Mouse (Mus musculus) embryonic facial prominence, embryonic 12.5 days (tissue): ENCODE results near the gene Arhgef10l. TPM values are rescaled to one million over a fixed set of nuclear protein-coding genes. Genes with fewer than 3 reads are reported as not detected.

Experiments
- ATAC-seq: fragments of 200-750 bp; cut with Nextera tagmentation; 2 replicates; pipeline ENCODE4 v1.8.0; 2017; ENCODE audit not compliant: insufficient number of reproducible peaks, insufficient read depth, low FRiP score, low TSS enrichment
- H3K27ac ChIP-seq: fragments of 300-500 bp; sonication (generic); 2 replicates; pipeline ENCODE4 v1.5.1; 2016; ENCODE audit warnings: mild to moderate bottlenecking
- H3K27me3 ChIP-seq: fragments of 300-500 bp; sonication (generic); 2 replicates; pipeline ENCODE4 v1.6.1; 2016; ENCODE audit warnings: mild to moderate bottlenecking, moderate library complexity
- H3K36me3 ChIP-seq: fragments of 300-500 bp; sonication (generic); 2 replicates; pipeline ENCODE4 v1.6.1; 2016; ENCODE audit warnings: mild to moderate bottlenecking
- H3K4me1 ChIP-seq: fragments of 300-500 bp; sonication (generic); 2 replicates; pipeline ENCODE4 v1.6.1; 2016
- H3K4me2 ChIP-seq: fragments of 300-500 bp; sonication (generic); replicated peaks from 2 replicates; pipeline ENCODE4 v1.6.1; 2016; ENCODE audit warnings: mild to moderate bottlenecking, moderate library complexity
- H3K4me3 ChIP-seq: fragments of 300-500 bp; sonication (generic); 2 replicates; pipeline ENCODE4 v1.5.1; 2016; ENCODE audit warnings: mild to moderate bottlenecking
- H3K9ac ChIP-seq: fragments of 300-500 bp; sonication (generic); 2 replicates; pipeline ENCODE4 v1.6.1; 2016; ENCODE audit warnings: mild to moderate bottlenecking, moderate library complexity
- H3K9me3 ChIP-seq: fragments of 300-500 bp; sonication (generic); 2 replicates; pipeline ENCODE4 v1.6.1; 2016; ENCODE audit warnings: mild to moderate bottlenecking, moderate library complexity
- WGBS: fragments of 180-500 bp; shearing (Covaris S2); methylation state at CpG from one replicate; pipeline ENCODE4 v1.1.7; 2016; 5-methylcytosine and 5-hydroxymethylcytosine counted together
- polyA plus RNA-seq: library from polyadenylated mRNA; unstranded; fragments of >200 nt; fragmentation: Nextera tagmentation; extraction: Ambion mirVana; gene quantifications from 2 replicates; pipeline ENCODE4 v1.2.1, GENCODE M21; 2016

The Arhgef10l gene
- polyA plus RNA-seq, 1 experiment from 2014 or later = 17.4 TPM

DNA sequence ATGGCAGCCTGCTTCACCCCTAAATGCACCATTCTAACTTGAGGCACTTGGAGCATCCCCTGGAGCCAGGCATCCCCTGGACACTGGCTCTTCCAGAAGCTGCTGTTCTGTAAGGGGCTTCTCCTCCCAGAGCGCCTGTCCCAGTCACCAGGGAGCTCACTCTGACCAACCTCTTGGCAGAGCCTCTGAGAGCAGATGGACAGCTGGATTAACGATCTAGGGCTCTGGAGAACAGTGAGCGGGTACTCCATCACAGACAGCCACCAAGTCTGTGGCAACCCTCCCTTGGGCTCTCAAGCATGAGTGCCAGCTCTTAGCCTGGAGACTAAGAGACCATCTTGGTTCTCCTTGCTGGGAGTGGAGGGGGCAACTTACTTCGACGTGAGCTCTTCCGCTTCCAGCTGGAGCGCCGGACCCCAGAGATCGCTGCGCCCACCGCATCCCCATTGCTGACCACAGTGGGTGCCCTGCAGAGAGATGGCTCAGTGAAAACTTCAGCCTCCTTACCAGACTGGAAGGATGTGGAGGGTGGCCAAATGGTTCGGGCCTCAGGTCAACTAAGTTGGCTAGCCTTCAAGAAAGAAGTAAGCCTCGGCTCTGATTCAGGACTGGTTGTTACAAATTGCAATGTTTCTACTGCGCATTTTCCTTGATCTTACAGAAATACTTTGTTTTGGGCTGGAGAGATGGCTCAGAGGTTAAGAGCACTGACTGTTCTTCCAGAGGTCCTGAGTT is 71.9 kb downstream of the Arhgef10l start:
- H3K4me2 ChIP-seq = no peak overlapping the region
- WGBS = 95% methylated on average over 14 of the region's 14 CpGs
- ATAC-seq = no peak
- no peak overlapping the region for H3K4me3 ChIP-seq
- no peak overlapping the region for H3K9ac ChIP-seq
- H3K27me3 ChIP-seq = no peaks in the 10 kb centered on the region
- H3K9me3 ChIP-seq = peaks cover 11% of the 10 kb centered on the region; the same call in 1 of the 2 replicates
- H3K4me1 ChIP-seq = no peaks in the 10 kb centered on the region
- peaks cover 41% of the 10 kb centered on the region for H3K36me3 ChIP-seq
- H3K27ac ChIP-seq = no peak overlapping the region

GRCm38 (mm10) chr4:140592990-140593770 is 72.6 kb downstream of the Arhgef10l start:
- no peaks in the 10 kb centered on the region for H3K4me1 ChIP-seq
- H3K27ac ChIP-seq = no peak overlapping the region
- no peak overlapping the region for H3K9ac ChIP-seq
- 67% methylated on average over 16 of the region's 16 CpGs for WGBS
- no peaks in the 10 kb centered on the region for H3K27me3 ChIP-seq
- no peak for ATAC-seq
- no peak overlapping the region for H3K4me3 ChIP-seq
- peaks cover 11% of the 10 kb centered on the region; the same call in 1 of the 2 replicates for H3K9me3 ChIP-seq
- H3K36me3 ChIP-seq = peaks cover 39% of the 10 kb centered on the region
- H3K4me2 ChIP-seq = no peak overlapping the region

- WGBS = 22% methylated on average over 11 of the region's 11 CpGs
- Histone ChIP-seq H3K27me3 (no peaks in the 10 kb centered on the region), H3K4me2 (no peak overlapping the region), H3K9me3 (peaks cover 10% of the 10 kb centered on the region; the same call in 1 of the 2 replicates), H3K4me3 (no peak overlapping the region), H3K36me3 (peaks cover 37% of the 10 kb centered on the region), H3K9ac (no peak overlapping the region), H3K27ac (no peak overlapping the region), H3K4me1 (no peaks in the 10 kb centered on the region)
- no peak for ATAC-seq
These were observed 73.5 kb downstream of the Arhgef10l start for GRCm38 (mm10) chr4:140592217-140592759.

GRCm38 (mm10) chr4:140586478-140586877 is 79.3 kb downstream of the Arhgef10l start:
- peaks cover 46% of the 10 kb centered on the region for H3K36me3 ChIP-seq
- WGBS = 78% methylated on average over 5 of the region's 5 CpGs
- no peak overlapping the region for H3K9ac ChIP-seq
- H3K27ac ChIP-seq = no peak overlapping the region
- H3K4me1 ChIP-seq = no peaks in the 10 kb centered on the region
- ATAC-seq = no peak
- no peak overlapping the region for H3K4me2 ChIP-seq
- no peaks in the 10 kb centered on the region for H3K9me3 ChIP-seq
- H3K4me3 ChIP-seq = no peak overlapping the region
- H3K27me3 ChIP-seq = no peaks in the 10 kb centered on the region

GRCm38 (mm10) chr4:140584240-140584639 is 81.6 kb downstream of the Arhgef10l start:
- ATAC-seq = no peak
- Histone ChIP-seq H3K36me3 (peaks cover 59% of the 10 kb centered on the region), H3K27me3 (no peaks in the 10 kb centered on the region), H3K9ac (no peak overlapping the region), H3K27ac (no peak overlapping the region), H3K4me3 (no peak overlapping the region), H3K4me1 (no peaks in the 10 kb centered on the region), H3K9me3 (no peaks in the 10 kb centered on the region), H3K4me2 (no peak overlapping the region)
- WGBS = 57% methylated on average over 5 of the region's 5 CpGs

- no peaks in the 10 kb centered on the region for H3K4me1 ChIP-seq
- H3K4me2 ChIP-seq = no peak overlapping the region
- H3K4me3 ChIP-seq = no peak overlapping the region
- H3K27me3 ChIP-seq = no peaks in the 10 kb centered on the region
- H3K27ac ChIP-seq = no peak overlapping the region
- no peak overlapping the region for H3K9ac ChIP-seq
- ATAC-seq = no peak
- whole genome bisulfite sequencing = 81% methylated on average over 15 of the region's 15 CpGs
- H3K36me3 ChIP-seq = peaks cover 62% of the 10 kb centered on the region
- no peaks in the 10 kb centered on the region for H3K9me3 ChIP-seq
These were observed 83.3 kb downstream of the Arhgef10l start for GRCm38 (mm10) chr4:140582390-140583088.

DNA sequence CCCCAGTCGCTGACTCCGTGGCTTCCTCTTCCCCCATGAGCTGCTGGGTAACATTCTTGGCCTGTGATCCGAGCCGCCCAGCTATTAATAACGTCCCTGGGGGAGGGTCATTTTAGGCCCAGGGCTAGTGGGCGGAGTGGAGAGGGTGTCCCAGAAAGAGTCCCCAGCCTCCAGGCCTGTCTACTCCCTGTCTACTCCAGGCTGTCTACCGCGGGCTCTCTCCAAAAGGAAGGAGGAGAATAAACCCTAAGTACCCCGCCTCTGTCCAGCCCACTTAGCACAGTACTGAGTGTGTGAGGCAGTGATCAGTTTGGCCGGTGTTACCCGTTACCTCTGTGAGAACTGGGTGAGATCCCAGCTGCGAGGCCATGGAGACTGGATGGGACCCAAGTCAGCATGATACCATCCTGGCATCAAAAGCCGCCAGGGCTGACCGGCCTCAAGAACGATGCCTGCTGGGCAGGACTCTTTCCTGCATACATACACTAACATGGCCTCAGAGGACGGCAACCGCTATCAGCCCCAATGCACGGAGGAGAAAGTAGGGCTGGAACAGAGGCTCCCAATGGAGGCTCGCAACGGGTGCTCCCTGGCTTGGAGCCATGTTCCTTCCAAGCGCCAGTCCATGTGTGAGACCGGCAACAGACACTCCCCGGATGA is 84.0 kb downstream of the Arhgef10l start:
- ATAC-seq = no peak
- Histone ChIP-seq H3K4me3 (no peak overlapping the region), H3K9ac (no peak overlapping the region), H3K36me3 (peaks cover 63% of the 10 kb centered on the region), H3K4me2 (no peak overlapping the region), H3K27ac (no peak overlapping the region), H3K4me1 (no peaks in the 10 kb centered on the region), H3K27me3 (no peaks in the 10 kb centered on the region), H3K9me3 (no peaks in the 10 kb centered on the region)
- WGBS = 76% methylated on average over 23 of the region's 23 CpGs

DNA sequence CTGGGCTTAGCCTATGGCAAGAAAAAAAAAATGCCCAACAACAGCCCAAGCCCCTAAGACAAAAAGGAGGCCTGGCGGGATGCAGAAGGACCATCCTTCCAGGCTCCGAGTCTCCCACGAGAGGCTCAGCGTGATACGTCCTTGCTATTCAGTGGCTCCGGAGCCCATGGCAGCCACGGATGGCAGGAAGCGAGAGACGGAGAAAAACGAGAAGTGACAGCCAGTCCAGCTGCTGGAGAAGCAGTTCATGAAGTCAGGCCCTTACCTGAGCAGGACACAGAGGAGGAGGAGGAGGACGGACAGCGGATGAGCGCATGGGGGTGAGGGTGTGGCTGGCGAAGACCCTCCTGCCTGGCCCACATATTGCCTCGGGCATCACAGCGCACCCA is 84.5 kb downstream of the Arhgef10l start:
- peaks cover 64% of the 10 kb centered on the region for H3K36me3 ChIP-seq
- WGBS = 82% methylated on average over 16 of the region's 16 CpGs

DNA sequence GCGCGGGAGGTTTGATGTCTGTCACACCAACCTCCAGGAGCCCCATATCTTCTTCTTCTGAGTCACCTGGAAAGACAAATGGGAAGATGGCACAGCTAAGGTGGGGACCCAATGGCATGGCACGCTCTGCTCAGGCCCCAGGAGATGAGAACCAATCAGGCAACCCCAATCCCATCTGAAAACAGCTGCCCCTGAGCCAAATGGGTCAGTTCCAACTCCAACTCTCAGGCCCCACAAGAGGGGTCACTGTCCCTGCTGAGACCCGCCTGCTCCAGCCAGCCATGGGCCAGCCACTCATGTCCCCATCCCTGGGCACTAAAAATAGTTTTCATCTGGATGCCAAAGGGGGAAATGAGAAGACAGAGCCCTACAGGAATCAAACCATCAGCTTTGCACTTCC is 84.9 kb downstream of the Arhgef10l start:
- Histone ChIP-seq H3K4me2 (no peak overlapping the region), H3K27me3 (no peaks in the 10 kb centered on the region), H3K4me3 (no peak overlapping the region), H3K27ac (no peak overlapping the region), H3K9ac (no peak overlapping the region), H3K9me3 (no peaks in the 10 kb centered on the region), H3K36me3 (peaks cover 68% of the 10 kb centered on the region), H3K4me1 (no peaks in the 10 kb centered on the region)
- 93% methylated on average over 4 of the region's 4 CpGs for WGBS
- no peak for ATAC-seq

More for the DNA sequence above, 84.5 kb downstream of the Arhgef10l start:
- H3K9ac ChIP-seq = no peak overlapping the region
- no peaks in the 10 kb centered on the region for H3K9me3 ChIP-seq
- no peak overlapping the region for H3K27ac ChIP-seq
- no peak for ATAC-seq
- H3K4me3 ChIP-seq = no peak overlapping the region
- no peak overlapping the region for H3K4me2 ChIP-seq
- H3K4me1 ChIP-seq = no peaks in the 10 kb centered on the region
- H3K27me3 ChIP-seq = no peaks in the 10 kb centered on the region

DNA sequence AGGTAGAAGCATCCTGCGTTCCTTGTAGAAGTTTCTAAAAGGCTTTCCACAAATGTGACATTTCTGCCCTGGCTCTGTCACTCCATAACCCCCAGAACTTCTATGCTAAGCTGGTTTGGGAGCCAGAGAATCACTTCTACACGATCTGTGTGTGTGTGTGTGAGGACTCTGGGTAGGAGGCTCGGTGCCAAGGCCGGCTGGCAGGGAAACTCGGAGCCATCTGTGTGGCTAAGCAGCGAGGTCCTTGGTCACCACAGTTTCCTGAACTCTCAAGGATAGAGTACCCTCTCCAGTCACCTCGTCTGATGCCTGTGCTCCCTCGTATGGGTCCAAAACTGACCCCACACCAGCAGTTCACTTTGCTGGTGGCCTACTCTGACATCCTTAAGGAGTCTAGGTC is 86.2 kb downstream of the Arhgef10l start:
- H3K9ac ChIP-seq = no peak overlapping the region
- peaks cover 79% of the 10 kb centered on the region for H3K36me3 ChIP-seq
- no peak overlapping the region for H3K27ac ChIP-seq
- H3K9me3 ChIP-seq = no peaks in the 10 kb centered on the region
- ATAC-seq = no peak
- H3K4me1 ChIP-seq = no peaks in the 10 kb centered on the region
- no peak overlapping the region for H3K4me3 ChIP-seq
- H3K27me3 ChIP-seq = no peaks in the 10 kb centered on the region
- 91% methylated on average over 8 of the region's 8 CpGs for WGBS
- H3K4me2 ChIP-seq = no peak overlapping the region

- Histone ChIP-seq H3K9ac (no peak overlapping the region), H3K9me3 (no peaks in the 10 kb centered on the region), H3K4me3 (no peak overlapping the region), H3K36me3 (peaks cover 79% of the 10 kb centered on the region), H3K27me3 (no peaks in the 10 kb centered on the region), H3K4me2 (no peak overlapping the region), H3K27ac (no peak overlapping the region), H3K4me1 (no peaks in the 10 kb centered on the region)
- no peak for ATAC-seq
- 93% methylated on average over 13 of the region's 13 CpGs for WGBS
These were observed 86.7 kb downstream of the Arhgef10l start for GRCm38 (mm10) chr4:140579149-140579548.
